Mouse (Mus musculus): ENCODE measurements around the gene Zfand2b. TPM values are rescaled to one million over a fixed set of nuclear protein-coding genes. Genes with fewer than 3 reads are reported as not detected.
A peak's percentile ranks its signal among the peaks of the same experiment; 100 is the strongest.

Zfand2b gene
- total and polyA plus RNA-seq, 3 experiments = 13.2 to 31.4 (median 17.4) TPM

GRCm38 (mm10) chr1:75213096-75213495 is 44.6 kb downstream of the Zfand2b start:
- Histone ChIP-seq H3K4me1 (ENCODE audit: control insufficient read depth, insufficient read depth, low read length) (peaks cover 8% of the 10 kb centered on the region), H3K9ac (ENCODE audit: low read depth, low read length) (no peak overlapping the region), H3K27me3 (ENCODE audit: control insufficient read depth, insufficient read depth, low read length) (no peaks in the 10 kb centered on the region), H3K27ac (no peak overlapping the region), H3K79me2 (replicated peaks; ENCODE audit: control insufficient read depth, insufficient read depth, low read length) (no peaks in the 10 kb centered on the region; the same call in 1 of the 2 replicates), H3K36me3 (ENCODE audit: control insufficient read depth, insufficient read depth, low read length) (peaks cover 14% of the 10 kb centered on the region), H3K4me3 (no peak overlapping the region)
- intact Hi-C loops (cut with DNase I) = no loop called here
- TF ChIP-seq EP300 (IDR thresholded peaks at IDR 0.05; ENCODE audit: insufficient read depth, low read depth, low read length) (no peak), CTCF (IDR thresholded peaks at IDR 0.05) (no peak)
- WGBS = 65% methylated on average over 7 of the region's 7 CpGs
- no peak for DNase-seq

GRCm38 (mm10) chr1:75214442-75214841 is 46.0 kb downstream of the Zfand2b start:
- H3K27me3 ChIP-seq (ENCODE audit: control insufficient read depth, insufficient read depth, low read length) = no peaks in the 10 kb centered on the region
- no peak for DNase-seq
- peaks cover 14% of the 10 kb centered on the region for H3K36me3 ChIP-seq (ENCODE audit: control insufficient read depth, insufficient read depth, low read length)
- peak overlapping the region; percentile 15; the same call in 1 of the 2 replicates for H3K4me3 ChIP-seq
- peak overlapping the region; percentile 56 for H3K9ac ChIP-seq (ENCODE audit: low read depth, low read length)
- WGBS = 40% methylated on average over 2 of the region's 2 CpGs
- TF ChIP-seq POLR2A (IDR thresholded peaks at IDR 0.05; ENCODE audit: insufficient read depth, low read depth, low read length) (no peak), CTCF (IDR thresholded peaks at IDR 0.05) (no peak), EP300 (IDR thresholded peaks at IDR 0.05; ENCODE audit: insufficient read depth, low read depth, low read length) (no peak)
- intact Hi-C loops (cut with DNase I) = no loop called here
- no peaks in the 10 kb centered on the region; the same call in 1 of the 2 replicates for H3K79me2 ChIP-seq (replicated peaks; ENCODE audit: control insufficient read depth, insufficient read depth, low read length)
- H3K4me1 ChIP-seq (ENCODE audit: control insufficient read depth, insufficient read depth, low read length) = peaks cover 8% of the 10 kb centered on the region
- H3K27ac ChIP-seq = peak overlapping the region; percentile 87

- Histone ChIP-seq H3K79me2 (replicated peaks; ENCODE audit: control insufficient read depth, insufficient read depth, low read length) (no peaks in the 10 kb centered on the region; the same call in 1 of the 2 replicates), H3K27me3 (ENCODE audit: control insufficient read depth, insufficient read depth, low read length) (no peaks in the 10 kb centered on the region), H3K4me1 (ENCODE audit: control insufficient read depth, insufficient read depth, low read length) (peaks cover 10% of the 10 kb centered on the region), H3K27ac (peak overlapping the region; percentile 87), H3K36me3 (ENCODE audit: control insufficient read depth, insufficient read depth, low read length) (peaks cover 14% of the 10 kb centered on the region), H3K9ac (ENCODE audit: low read depth, low read length) (peak overlapping the region; percentile 56), H3K4me3 (peak overlapping the region; percentile 15; the same call in 1 of the 2 replicates)
- intact Hi-C loops (cut with DNase I) = no loop called here
- TF ChIP-seq CTCF (IDR thresholded peaks at IDR 0.05) = no peak
- TF ChIP-seq POLR2A (IDR thresholded peaks at IDR 0.05; ENCODE audit: insufficient read depth, low read depth, low read length) = no peak; the same call in 1 of the 2 replicates
- peak; percentile 63; the same call in 1 of the 2 replicates for TF ChIP-seq EP300 (IDR thresholded peaks at IDR 0.05; ENCODE audit: insufficient read depth, low read depth, low read length)
- peak; percentile 78 to 84 for DNase-seq
- 61% methylated on average over 5 of the region's 5 CpGs for WGBS
These were observed 46.4 kb downstream of the Zfand2b start for GRCm38 (mm10) chr1:75214886-75215285.

GRCm38 (mm10) chr1:75215785-75216184 is 47.3 kb downstream of the Zfand2b start:
- intact Hi-C loops (cut with DNase I) = no loop called here
- H3K4me1 ChIP-seq (ENCODE audit: control insufficient read depth, insufficient read depth, low read length) = peaks cover 7% of the 10 kb centered on the region
- peak overlapping the region; percentile 87 for H3K27ac ChIP-seq
- H3K79me2 ChIP-seq (replicated peaks; ENCODE audit: control insufficient read depth, insufficient read depth, low read length) = no peaks in the 10 kb centered on the region; the same call in 1 of the 2 replicates
- H3K4me3 ChIP-seq = peak overlapping the region; percentile 26; the same call in 1 of the 2 replicates
- no peaks in the 10 kb centered on the region for H3K27me3 ChIP-seq (ENCODE audit: control insufficient read depth, insufficient read depth, low read length)
- peaks cover 14% of the 10 kb centered on the region for H3K36me3 ChIP-seq (ENCODE audit: control insufficient read depth, insufficient read depth, low read length)
- DNase-seq = no peak
- TF ChIP-seq POLR2A (IDR thresholded peaks at IDR 0.05; ENCODE audit: insufficient read depth, low read depth, low read length) (no peak), CTCF (IDR thresholded peaks at IDR 0.05) (no peak), EP300 (IDR thresholded peaks at IDR 0.05; ENCODE audit: insufficient read depth, low read depth, low read length) (no peak)
- WGBS = 71% methylated on average over 9 of the region's 9 CpGs
- H3K9ac ChIP-seq (ENCODE audit: low read depth, low read length) = no peak overlapping the region

GRCm38 (mm10) chr1:75216797-75217585 is 48.5 kb downstream of the Zfand2b start:
- intact Hi-C loops (cut with DNase I) = no loop called here
- DNase-seq = peak; percentile 65 to 72
- Histone ChIP-seq H3K4me1 (ENCODE audit: control insufficient read depth, insufficient read depth, low read length) (peaks cover 5% of the 10 kb centered on the region), H3K27ac (peak overlapping the region; percentile 88), H3K4me3 (peak overlapping the region; percentile 62), H3K36me3 (ENCODE audit: control insufficient read depth, insufficient read depth, low read length) (peaks cover 14% of the 10 kb centered on the region), H3K9ac (ENCODE audit: low read depth, low read length) (peak overlapping the region; percentile 78), H3K27me3 (ENCODE audit: control insufficient read depth, insufficient read depth, low read length) (no peaks in the 10 kb centered on the region), H3K79me2 (replicated peaks; ENCODE audit: control insufficient read depth, insufficient read depth, low read length) (no peaks in the 10 kb centered on the region)
- TF ChIP-seq CTCF (IDR thresholded peaks at IDR 0.05) (no peak), EP300 (IDR thresholded peaks at IDR 0.05; ENCODE audit: insufficient read depth, low read depth, low read length) (peak; percentile 91), POLR2A (IDR thresholded peaks at IDR 0.05; ENCODE audit: insufficient read depth, low read depth, low read length) (peak; percentile 55)
- 46% methylated on average over 13 of the region's 13 CpGs for WGBS

- H3K27ac ChIP-seq = peak overlapping the region; percentile 88
These were observed 49.4 kb downstream of the Zfand2b start for GRCm38 (mm10) chr1:75217893-75218226.

More at GRCm38 (mm10) chr1:75217893-75218226, 49.4 kb downstream of the Zfand2b start:
- Histone ChIP-seq H3K36me3 (ENCODE audit: control insufficient read depth, insufficient read depth, low read length) (peaks cover 14% of the 10 kb centered on the region), H3K9ac (ENCODE audit: low read depth, low read length) (peak overlapping the region; percentile 78), H3K4me3 (peak overlapping the region; percentile 62), H3K4me1 (ENCODE audit: control insufficient read depth, insufficient read depth, low read length) (peaks cover 5% of the 10 kb centered on the region), H3K27me3 (ENCODE audit: control insufficient read depth, insufficient read depth, low read length) (no peaks in the 10 kb centered on the region), H3K79me2 (replicated peaks; ENCODE audit: control insufficient read depth, insufficient read depth, low read length) (no peaks in the 10 kb centered on the region)
- DNase-seq = peak in 1 of 2 experiments; percentile 23
- WGBS = 3% methylated on average over 6 of the region's 6 CpGs
- no peak for TF ChIP-seq POLR2A (IDR thresholded peaks at IDR 0.05; ENCODE audit: insufficient read depth, low read depth, low read length)
- TF ChIP-seq CTCF (IDR thresholded peaks at IDR 0.05) = no peak
- no peak for TF ChIP-seq EP300 (IDR thresholded peaks at IDR 0.05; ENCODE audit: insufficient read depth, low read depth, low read length)
- intact Hi-C loops (cut with DNase I) = loop anchor here (1.0 kb wide), 1 partner anchor 18 kb away; the partner anchor contains the start of gene Dnajb2

Data from heart, adult 2 months (tissue).